Mouse (Mus musculus) spleen, postnatal 0 days (tissue): Measurements from ENCODE around the gene Abhd6. TPM values are rescaled to one million over a fixed set of nuclear protein-coding genes. Genes with fewer than 3 reads are reported as not detected.

Source experiments
- polyA plus RNA-seq: library from polyadenylated mRNA; unstranded; fragments of >200 nt; fragmentation: Nextera tagmentation; extraction: Ambion mirVana; gene quantifications from 2 replicates; pipeline ENCODE4 v1.2.1, GENCODE M21; 2015

The Abhd6 gene
- 5.0 and 6.4 TPM in 2 replicates for polyA plus RNA-seq

GRCm38 (mm10) chr14:8002432-8003092 is at the start of gene Abhd6:
TSS of gene Abhd6 (plus strand) at chr14:8002902.

GRCm38 (mm10) chr14:7957049-7957448 is 45.7 kb upstream of the Abhd6 start, which contains the start of gene Gm45521:
TSS of gene Gm45521 (plus strand) at chr14:7957288.

GRCm38 (mm10) chr14:7994271-7994767 is 8.4 kb upstream of the Abhd6 start, which contains the start of gene Dnase1l3:
TSS of gene Dnase1l3 (minus strand) at chr14:7994573.

GRCm38 (mm10) chr14:8080165-8080679 is 77.5 kb downstream of the Abhd6 start, which contains the start of gene Rpp14:
TSS of gene Rpp14 (plus strand) at chr14:8080367.

GRCm38 (mm10) chr14:8097978-8098686 is 95.4 kb downstream of the Abhd6 start, which contains the start of gene Pxk:
TSS of gene Pxk (plus strand) at chr14:8098211.

Other genes with a start within 250 kb of the Abhd6 start
- not detected in 2 replicates for gene Gm26661, start 211.3 kb upstream of the Abhd6 start, polyA plus RNA-seq
- 2.6 and 3.7 TPM in 2 replicates for gene Flnb, start 184.9 kb upstream of the Abhd6 start, polyA plus RNA-seq
- not detected in 2 replicates for gene Gm45521, start 45.6 kb upstream of the Abhd6 start, polyA plus RNA-seq
- gene Dnase1l3, start 8.3 kb upstream of the Abhd6 start, polyA plus RNA-seq, result 0.79 and 1.7 TPM in 2 replicates
- 41.8 and 42.0 TPM in 2 replicates for gene Rpp14, start 77.5 kb downstream of the Abhd6 start, polyA plus RNA-seq
- 16.1 and 21.1 TPM in 2 replicates for gene Pxk, start 95.3 kb downstream of the Abhd6 start, polyA plus RNA-seq
- gene Pdhb, start 170.1 kb downstream of the Abhd6 start, polyA plus RNA-seq, result 129 and 131 TPM in 2 replicates
- gene Kctd6, start 211.2 kb downstream of the Abhd6 start, polyA plus RNA-seq, result 8.6 and 10.6 TPM in 2 replicates